Mouse (Mus musculus) thymus, adult 2 months (tissue): ENCODE results near the gene Hist1h4f.
"Not testable (repeated sequence)": the region's sequence is repeated elsewhere in the genome, so short reads cannot be mapped to it uniquely, and the experiment has no call there.

Experiments used
- CTCF ChIP-seq: fragments of 200-500 bp; IDR thresholded peaks from 2 replicates; pipeline ENCODE4 v1.5.1; 2012; ENCODE audit warnings: mild to moderate bottlenecking, control low read depth, low read length, moderate library complexity, borderline replicate concordance; ENCODE audit not compliant: control insufficient read depth, poor library complexity, insufficient read depth; ENCODE audit errors: extremely low read depth
- POLR2A ChIP-seq: fragments of 200-500 bp; IDR thresholded peaks from 2 replicates; pipeline ENCODE4 v1.6.1; 2012; ENCODE audit warnings: mild to moderate bottlenecking, low read length, control low read depth, moderate library complexity; ENCODE audit not compliant: control insufficient read depth, poor library complexity, insufficient read depth; ENCODE audit errors: extremely low read depth

DNA sequence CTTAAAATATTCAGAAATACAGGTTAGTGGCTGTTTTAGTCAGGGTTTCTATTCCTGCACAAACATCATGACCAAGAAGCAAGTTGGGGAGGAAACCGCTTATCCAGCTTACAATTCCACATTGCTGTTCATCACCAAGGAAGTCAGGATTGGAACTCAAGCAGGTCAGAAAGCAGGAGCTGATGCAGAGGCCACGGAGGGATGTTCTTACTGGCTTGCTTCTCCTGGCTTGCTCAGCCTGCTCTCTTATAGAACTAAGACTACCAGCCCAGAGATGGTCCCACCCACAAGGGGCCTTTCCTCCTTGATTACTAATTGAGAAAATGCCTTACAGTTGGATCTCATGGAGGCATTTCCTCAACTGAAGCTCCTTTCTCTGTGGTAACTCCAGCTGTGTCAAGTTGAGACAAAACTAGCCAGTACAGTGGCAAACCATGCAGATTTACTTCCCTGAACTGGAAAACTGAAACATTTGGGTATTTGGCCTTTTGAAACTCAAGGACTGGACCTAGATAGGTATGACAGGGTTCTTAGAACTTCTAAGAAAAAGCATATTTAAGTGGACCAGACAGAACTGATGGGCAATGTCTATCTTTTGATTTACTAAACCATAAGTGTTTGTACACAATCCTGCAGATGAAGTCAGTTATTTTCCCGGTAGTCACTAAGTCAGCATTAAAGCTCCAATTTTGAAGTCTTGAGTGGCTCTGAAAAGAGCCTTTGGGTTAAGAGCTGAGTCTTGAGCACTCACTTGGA lies 9.0 kb downstream of the Hist1h4f start:
- TF ChIP-seq CTCF, POLR2A: not testable (repeated sequence)
